Mouse (Mus musculus) ES-Bruce4 (cell line): ENCODE results near the gene Adgrg1.

Experiments used
- EP300 ChIP-seq: IDR thresholded peaks from 2 replicates; pipeline ENCODE4 v1.6.1; 2011; ENCODE audit warnings: low read depth, low read length; ENCODE audit not compliant: insufficient read depth
- POLR2A ChIP-seq: IDR thresholded peaks from one replicate; pipeline ENCODE4 v1.8.1; 2011; ENCODE audit warnings: low read length; ENCODE audit not compliant: insufficient read depth

GRCm38 (mm10) chr8:95049636-95050035, 75.1 kb downstream of the Adgrg1 start:
- TF ChIP-seq EP300 (no peak), POLR2A (no peak)
